Mouse (Mus musculus): ENCODE measurements around the gene Acta1.

Acta1 gene

DNA sequence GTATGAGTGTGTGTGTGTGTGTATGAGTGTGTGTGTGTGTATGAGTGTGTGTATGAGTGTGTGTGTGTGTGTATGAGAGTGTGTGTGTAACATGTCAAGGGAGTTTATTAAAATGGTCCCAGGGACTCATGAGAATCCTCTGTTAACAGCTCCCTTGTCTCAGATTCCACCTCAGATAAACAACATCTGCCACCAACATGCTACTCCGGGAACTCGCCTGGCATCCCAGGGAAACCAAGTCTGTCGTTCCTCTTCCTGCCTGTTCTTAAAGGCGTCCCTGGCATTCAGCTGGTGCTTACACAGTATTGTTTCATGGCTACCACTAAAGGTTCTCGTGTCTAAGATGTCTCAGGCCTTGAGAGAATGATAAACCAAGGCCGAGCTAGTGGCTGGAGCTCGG is 50.2 kb downstream of the Acta1 start:
- no peak for DNase-seq (ENCODE audit: low read depth, low spot score)

DNA sequence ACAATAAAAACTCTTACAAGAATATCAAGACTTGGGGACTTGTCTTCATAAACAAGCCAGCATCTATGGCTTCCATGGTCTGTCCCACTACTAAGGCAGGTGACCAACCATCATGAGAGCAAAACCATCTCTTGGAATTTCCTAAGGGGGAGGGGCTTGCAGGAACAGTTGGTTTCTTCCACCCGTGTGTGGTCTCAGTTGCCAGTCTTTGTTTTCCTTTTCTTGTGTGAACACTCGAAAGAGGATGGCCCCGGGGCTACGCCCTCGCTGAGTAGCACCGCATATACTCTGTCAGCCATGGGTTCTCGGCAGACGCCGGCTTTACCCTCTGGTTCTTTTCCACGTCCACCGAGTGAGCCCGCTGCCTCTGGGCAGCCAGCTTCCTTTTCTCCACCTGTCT is 52.5 kb downstream of the Acta1 start:
- DNase-seq (ENCODE audit: low read depth, low spot score) = no peak

Data from A20 (cell line).